Mouse (Mus musculus) stomach, postnatal 0 days (tissue): Measurements from ENCODE around the gene Csrnp2. TPM values are rescaled to one million over a fixed set of nuclear protein-coding genes. Genes with fewer than 3 reads are reported as not detected.
A peak's percentile ranks its signal among the peaks of the same experiment; 100 is the strongest.

Experiments used
- ATAC-seq: fragments of 200-750 bp; cut with Nextera tagmentation; 2 replicates; pipeline ENCODE4 v1.8.0; 2017; ENCODE audit not compliant: low FRiP score, low TSS enrichment
- DNase-seq: peaks from one replicate; pipeline ENCODE4 v3.0.0-alpha.2; 2016; ENCODE audit warnings: low spot score
- H3K27ac ChIP-seq: fragments of 300-500 bp; sonication (generic); replicated peaks from 2 replicates; pipeline ENCODE4 v1.5.1; 2014; ENCODE audit warnings: mild to moderate bottlenecking, control low read depth
- H3K27me3 ChIP-seq: fragments of 300-500 bp; sonication (generic); 2 replicates; pipeline ENCODE4 v1.6.1; 2014; ENCODE audit warnings: low read length; ENCODE audit not compliant: control insufficient read depth, insufficient read depth
- H3K36me3 ChIP-seq: fragments of 300-500 bp; sonication (generic); 2 replicates; pipeline ENCODE4 v1.6.1; 2014; ENCODE audit warnings: low read length, mixed read lengths; ENCODE audit not compliant: control insufficient read depth, insufficient read depth
- H3K4me1 ChIP-seq: fragments of 300-500 bp; sonication (generic); replicated peaks from 2 replicates; pipeline ENCODE4 v1.6.1; 2014; ENCODE audit warnings: antibody characterized with exemption; ENCODE audit not compliant: control insufficient read depth, insufficient read depth
- H3K4me2 ChIP-seq: fragments of 300-500 bp; sonication (generic); replicated peaks from 2 replicates; pipeline ENCODE4 v1.6.1; 2014; ENCODE audit warnings: low read depth, mild to moderate bottlenecking, control low read depth, moderate library complexity
- H3K4me3 ChIP-seq: fragments of 300-500 bp; sonication (generic); 2 replicates; pipeline ENCODE4 v1.5.1; 2014; ENCODE audit warnings: low read depth, low read length, control low read depth
- H3K9ac ChIP-seq: fragments of 300-500 bp; sonication (generic); 2 replicates; pipeline ENCODE4 v1.6.1; 2014; ENCODE audit warnings: mild to moderate bottlenecking, low read length, control low read depth, mixed read lengths
- H3K9me3 ChIP-seq: fragments of 300-500 bp; sonication (generic); 2 replicates; pipeline ENCODE4 v1.6.1; 2016; ENCODE audit warnings: low read length; ENCODE audit not compliant: control insufficient read depth
- CTCF ChIP-seq: IDR thresholded peaks from 2 replicates; pipeline ENCODE4 v1.5.1; 2016; ENCODE audit warnings: antibody characterized with exemption, low read depth, mild to moderate bottlenecking, moderate library complexity
- EP300 ChIP-seq: optimal IDR thresholded peaks from 2 replicates; pipeline ENCODE3; 2016; ENCODE audit warnings: antibody characterized with exemption
- WGBS: fragments of 180-500 bp; shearing (Covaris S2); extraction: QIAGEN DNeasy Blood & Tissue Kit; methylation state at CpG from one replicate; pipeline ENCODE4 v1.1.7; 2014; 5-methylcytosine and 5-hydroxymethylcytosine counted together
- polyA plus RNA-seq: library from polyadenylated mRNA; unstranded; fragments of >200 nt; fragmentation: Nextera tagmentation; extraction: Ambion mirVana; gene quantifications from 2 replicates; pipeline ENCODE4 v1.2.1, GENCODE M21; 2015

Gene Csrnp2
- polyA plus RNA-seq, 1 experiment from 2014 or later: 2.8 TPM

DNA sequence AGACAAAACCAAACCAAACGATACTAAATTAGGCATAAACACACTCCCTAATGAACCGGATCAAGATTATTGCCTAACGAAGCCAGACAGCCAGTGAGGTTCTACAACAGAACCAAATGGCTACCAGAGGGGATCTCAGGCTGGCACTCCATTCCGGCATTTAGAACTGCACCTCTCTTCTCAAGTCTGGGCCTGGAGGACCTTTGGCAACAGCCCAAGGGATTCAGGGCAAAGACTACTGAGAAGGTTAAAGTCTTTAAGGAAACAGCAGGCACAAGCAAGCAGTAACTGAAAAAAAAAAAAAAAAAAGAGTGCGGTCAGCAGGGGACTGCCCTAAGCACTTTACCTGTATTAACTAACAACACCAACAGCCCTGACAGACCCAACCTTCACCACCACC lies 33.2 kb downstream of the Csrnp2 start:
- no peaks in the 10 kb centered on the region for H3K27me3 ChIP-seq
- H3K9me3 ChIP-seq: no peaks in the 10 kb centered on the region
- H3K9ac ChIP-seq: no peak overlapping the region
- TF ChIP-seq EP300 (no peak), CTCF (no peak)
- no peak for ATAC-seq
- no peaks in the 10 kb centered on the region for H3K4me1 ChIP-seq
- no peak overlapping the region for H3K4me2 ChIP-seq
- no peak for DNase-seq
- H3K4me3 ChIP-seq: no peak overlapping the region
- no peaks in the 10 kb centered on the region for H3K36me3 ChIP-seq
- WGBS: 86% methylated on average over 4 of the region's 5 CpGs
- H3K27ac ChIP-seq: no peak overlapping the region

DNA sequence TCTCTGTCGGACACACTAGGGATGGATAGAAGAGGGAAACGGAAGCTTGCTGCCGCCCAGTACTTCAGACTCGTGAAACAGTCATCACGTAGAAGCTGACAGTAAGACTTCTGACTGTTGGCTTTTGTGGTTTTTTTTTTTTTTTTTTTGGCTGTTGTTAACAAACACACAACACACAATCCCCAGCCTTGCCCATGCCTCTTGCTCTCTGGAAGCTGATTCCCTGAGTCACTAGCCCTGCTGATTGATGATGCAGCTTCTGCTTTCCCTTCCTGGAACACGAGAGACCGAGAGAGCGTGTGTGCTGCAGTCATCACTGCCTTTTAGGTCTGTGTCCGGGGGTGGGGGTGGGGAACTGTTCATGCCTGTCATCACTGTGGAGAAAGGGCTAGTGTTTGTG lies 33.6 kb downstream of the Csrnp2 start:
- no peak for ATAC-seq
- no peak for TF ChIP-seq EP300
- no peak for TF ChIP-seq CTCF
- Histone ChIP-seq H3K27ac (no peak overlapping the region), H3K9me3 (no peaks in the 10 kb centered on the region), H3K9ac (no peak overlapping the region), H3K4me2 (no peak overlapping the region), H3K27me3 (no peaks in the 10 kb centered on the region), H3K4me1 (no peaks in the 10 kb centered on the region), H3K4me3 (no peak overlapping the region), H3K36me3 (no peaks in the 10 kb centered on the region)
- DNase-seq: no peak
- 69% methylated on average over 9 of the region's 9 CpGs for WGBS

DNA sequence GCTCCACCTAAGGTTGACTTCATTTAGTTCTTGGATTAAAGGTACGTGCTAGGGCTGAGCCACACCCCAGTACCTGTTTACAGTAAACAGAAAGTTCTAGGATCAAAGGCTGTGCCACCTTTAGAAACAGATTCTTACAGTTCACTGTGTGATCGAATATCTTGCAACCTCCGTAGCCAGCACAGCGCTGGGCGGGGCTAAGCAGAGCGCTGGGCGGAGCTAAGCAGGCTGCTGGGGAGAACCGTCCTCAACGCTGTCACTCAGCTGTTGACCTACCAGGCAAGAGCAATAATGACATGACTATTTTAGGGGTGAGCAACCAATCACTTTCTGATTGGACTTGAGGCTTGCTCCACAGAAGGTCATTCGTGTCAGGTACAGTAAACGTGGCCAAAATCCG lies 34.3 kb downstream of the Csrnp2 start:
- no peak overlapping the region for H3K4me3 ChIP-seq
- DNase-seq (peak; percentile 70), ATAC-seq (peak; percentile 67)
- no peak overlapping the region for H3K9ac ChIP-seq
- WGBS: 9% methylated on average over 12 of the region's 12 CpGs
- H3K4me1 ChIP-seq: no peaks in the 10 kb centered on the region
- H3K4me2 ChIP-seq: no peak overlapping the region
- no peaks in the 10 kb centered on the region for H3K9me3 ChIP-seq
- no peaks in the 10 kb centered on the region for H3K27me3 ChIP-seq
- no peaks in the 10 kb centered on the region for H3K36me3 ChIP-seq
- no peak overlapping the region for H3K27ac ChIP-seq
- TF ChIP-seq CTCF (no peak), EP300 (no peak)

DNA sequence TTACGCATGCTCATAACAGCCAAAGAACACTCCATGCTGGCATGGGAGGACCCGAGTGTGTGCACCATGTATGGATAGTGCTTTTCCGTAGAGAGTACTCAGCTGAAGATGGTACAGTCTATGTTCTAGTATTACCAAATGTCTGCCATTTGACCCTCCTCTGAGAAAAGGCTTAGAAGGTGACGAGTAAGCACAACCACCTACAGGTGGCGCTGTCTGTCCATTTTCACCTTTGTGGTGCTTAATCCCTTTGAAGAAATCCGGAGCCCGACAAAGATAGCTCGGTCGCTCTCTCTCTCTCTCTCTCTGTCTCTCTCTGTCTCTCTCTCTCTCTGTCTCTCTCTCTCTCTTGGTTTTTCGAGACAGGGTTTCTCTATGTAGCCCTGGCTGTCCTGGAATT lies 37.2 kb downstream of the Csrnp2 start:
- Histone ChIP-seq H3K27ac (no peak overlapping the region), H3K4me2 (no peak overlapping the region), H3K36me3 (no peaks in the 10 kb centered on the region), H3K4me1 (no peaks in the 10 kb centered on the region), H3K27me3 (no peaks in the 10 kb centered on the region), H3K4me3 (no peak overlapping the region), H3K9ac (no peak overlapping the region), H3K9me3 (no peaks in the 10 kb centered on the region)
- TF ChIP-seq CTCF: peak; percentile 75
- TF ChIP-seq EP300: no peak
- ATAC-seq (peak; percentile 49; the same call in 1 of the 2 replicates), DNase-seq (peak; percentile 77)
- WGBS: 45% methylated on average over 10 of the region's 10 CpGs

DNA sequence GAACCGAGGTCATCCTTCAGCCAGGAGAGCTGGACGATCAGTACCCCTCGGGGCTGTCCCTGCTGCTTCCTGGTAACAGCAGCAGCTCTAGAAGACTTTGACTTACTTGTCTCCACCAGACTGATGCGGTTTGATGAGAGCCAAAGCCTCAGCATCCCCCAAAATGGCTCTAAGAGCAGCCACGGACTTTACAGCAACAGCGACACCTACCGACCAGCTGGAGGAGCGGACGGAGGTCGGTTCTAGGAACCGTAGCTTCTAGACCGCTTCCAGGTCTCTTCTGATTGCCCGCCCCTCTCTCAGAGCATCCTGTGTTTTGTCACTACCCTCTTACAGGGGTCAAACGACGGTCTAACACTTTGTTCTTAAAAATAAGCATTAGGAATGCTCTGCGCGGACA lies 37.9 kb downstream of the Csrnp2 start:
- TF ChIP-seq EP300 (no peak), CTCF (peak; percentile 97)
- H3K9me3 ChIP-seq: no peaks in the 10 kb centered on the region
- H3K4me1 ChIP-seq: no peaks in the 10 kb centered on the region
- no peak overlapping the region for H3K4me3 ChIP-seq
- no peaks in the 10 kb centered on the region for H3K27me3 ChIP-seq
- ATAC-seq (peak; percentile 52; the same call in 1 of the 2 replicates), DNase-seq (peak; percentile 78)
- H3K27ac ChIP-seq: no peak overlapping the region
- H3K4me2 ChIP-seq: no peak overlapping the region
- no peak overlapping the region for H3K9ac ChIP-seq
- H3K36me3 ChIP-seq: no peaks in the 10 kb centered on the region
- 7% methylated on average over 17 of the region's 17 CpGs for WGBS

DNA sequence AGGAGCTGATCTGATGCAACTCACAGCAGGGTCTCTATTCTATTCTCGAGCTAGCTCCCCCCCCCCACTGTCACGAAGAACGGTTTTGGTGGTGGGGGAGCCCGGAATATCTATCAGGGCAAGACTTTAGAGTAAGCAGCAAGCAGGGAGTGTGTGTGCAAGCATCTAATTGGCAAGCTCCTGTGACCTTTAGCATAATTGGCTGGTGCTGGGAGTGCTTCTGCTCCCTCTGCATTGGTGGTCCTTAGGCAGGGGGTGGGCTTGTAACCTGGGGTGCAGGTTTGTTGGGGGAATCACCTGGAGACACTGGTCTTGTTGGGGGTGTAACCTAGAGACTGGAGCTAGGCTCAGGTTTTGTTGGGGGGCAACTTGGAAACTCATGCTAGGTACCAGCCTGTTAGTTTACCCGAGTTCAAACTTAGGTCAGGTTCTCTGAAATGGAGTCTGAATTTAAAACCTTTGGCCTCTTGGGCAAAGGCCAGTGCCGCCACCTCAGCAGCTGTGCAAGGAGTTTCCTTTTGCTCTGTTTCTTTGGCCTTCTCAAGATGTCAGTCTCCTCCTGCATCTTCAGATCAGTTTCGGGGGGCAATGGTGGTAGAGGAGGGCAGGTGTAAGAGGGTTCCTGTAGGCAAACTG lies 38.8 kb downstream of the Csrnp2 start:
- ATAC-seq: no peak
- Histone ChIP-seq H3K9ac (no peak overlapping the region), H3K4me3 (no peak overlapping the region), H3K36me3 (no peaks in the 10 kb centered on the region), H3K4me2 (no peak overlapping the region), H3K27me3 (no peaks in the 10 kb centered on the region), H3K4me1 (no peaks in the 10 kb centered on the region), H3K27ac (no peak overlapping the region), H3K9me3 (no peaks in the 10 kb centered on the region)
- TF ChIP-seq EP300 (no peak), CTCF (no peak)
- 75% methylated on average over 7 of the region's 7 CpGs for WGBS
- DNase-seq: no peak
